Comparison of ENCODE assay signal across 8 mouse cellular contexts in the genomic region with DNA sequence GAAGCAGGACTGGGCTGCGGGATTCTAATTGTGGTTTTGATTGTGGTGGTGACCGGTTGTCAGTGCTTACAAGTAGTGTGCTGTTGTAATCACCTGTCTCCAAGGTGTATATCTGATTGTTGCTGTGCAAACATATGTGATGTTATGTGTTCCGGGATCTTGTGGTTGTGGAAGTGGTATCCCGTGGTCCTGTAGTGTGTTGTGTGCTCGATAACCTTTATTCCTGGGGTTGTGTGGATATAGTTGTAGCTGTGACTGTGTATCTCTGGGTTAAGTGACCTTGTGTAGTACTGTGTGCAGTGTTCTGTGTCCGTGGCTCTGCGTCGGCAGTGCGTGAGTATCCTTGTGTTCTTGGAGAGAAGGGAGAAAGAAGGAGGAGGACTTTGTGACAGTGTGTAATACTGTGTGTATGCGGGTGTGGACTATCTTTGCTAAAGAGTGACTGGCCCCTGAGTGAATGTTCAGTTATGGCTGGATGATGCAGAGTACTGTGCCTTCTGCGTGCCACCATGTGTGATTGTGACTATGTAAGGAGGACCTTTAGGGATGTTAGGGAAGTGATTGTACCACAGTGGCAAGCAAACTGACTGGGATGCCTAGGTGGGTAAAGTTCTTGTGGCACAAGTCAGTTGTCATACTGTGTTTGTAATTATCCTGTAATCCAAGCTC. TPM values are rescaled to one million over a fixed set of nuclear protein-coding genes. Genes with fewer than 3 reads are reported as not detected.
DNase-seq lines count a peak whose midpoint lies in the region; ATAC-seq and TF ChIP-seq lines count a peak whose summit lies in the region.

No protein-coding gene starts in this region.

- no peak overlapping the region; the same call in 1 of the 2 replicates for H3K27ac ChIP-seq in lung, embryonic 16.5 days (ENCODE audit: low read length)
- H3K27ac ChIP-seq in limb, embryonic 12.5 days = no peak overlapping the region
- H3K27ac ChIP-seq in small intestine, adult 2 months (ENCODE audit: insufficient read depth, low read depth, low read length) = peak overlapping the region; percentile 86

- TF ChIP-seq CTCF in small intestine, adult 2 months (IDR thresholded peaks at IDR 0.05; ENCODE audit: extremely low read depth, insufficient read length, insufficient replicate concordance, low read depth, low read length) = no peak

- peaks cover 8% of the 10 kb centered on the region; the same call in 1 of the 2 replicates for H3K4me1 ChIP-seq in lung, embryonic 16.5 days (replicated peaks; ENCODE audit: control insufficient read depth, insufficient read depth, low read length)
- H3K4me1 ChIP-seq in limb, embryonic 12.5 days (replicated peaks) = peaks cover 9% of the 10 kb centered on the region
- H3K4me1 ChIP-seq in small intestine, adult 2 months (ENCODE audit: control insufficient read depth, insufficient read depth, insufficient read length, low read length) = no peaks in the 10 kb centered on the region

- H3K36me3 ChIP-seq in lung, embryonic 16.5 days (ENCODE audit: control insufficient read depth, insufficient read depth, low read length) = peaks cover 19% of the 10 kb centered on the region
- peaks cover 34% of the 10 kb centered on the region for H3K36me3 ChIP-seq in limb, embryonic 12.5 days
- no peaks in the 10 kb centered on the region for H3K36me3 ChIP-seq in small intestine, adult 2 months (ENCODE audit: control insufficient read depth, insufficient read depth, low read length)

- no peaks in the 10 kb centered on the region for H3K27me3 ChIP-seq in lung, embryonic 16.5 days (ENCODE audit: control insufficient read depth, insufficient read depth, low read depth, low read length)
- no peaks in the 10 kb centered on the region for H3K27me3 ChIP-seq in limb, embryonic 12.5 days
- no peaks in the 10 kb centered on the region for H3K27me3 ChIP-seq in small intestine, adult 2 months (ENCODE audit: control insufficient read depth, insufficient read depth, low read length)

- WGBS in lung, embryonic 16.5 days = 13% methylated on average over 11 of the region's 11 CpGs
- 26% methylated on average over 11 of the region's 11 CpGs for WGBS in limb, embryonic 12.5 days
- 5% methylated on average over 11 of the region's 11 CpGs for WGBS in small intestine, adult 2 months

- TF ChIP-seq POLR2A in small intestine, adult 2 months (IDR thresholded peaks at IDR 0.05; ENCODE audit: low read depth, low read length) = no peak

- peaks cover 18% of the 10 kb centered on the region for H3K9me3 ChIP-seq in lung, embryonic 16.5 days (ENCODE audit: control insufficient read depth, low read length)
- peaks cover 25% of the 10 kb centered on the region for H3K9me3 ChIP-seq in limb, embryonic 12.5 days

- H3K4me2 ChIP-seq in lung, embryonic 16.5 days (ENCODE audit: low read depth, low read length) = peak overlapping the region; percentile 87
- H3K4me2 ChIP-seq in limb, embryonic 12.5 days = peak overlapping the region; percentile 65

- ATAC-seq in lung, embryonic 16.5 days (ENCODE audit: low read depth) = peak; percentile 21; the same call in 1 of the 2 replicates
- ATAC-seq in erythroblast, adult 5-6 weeks (replicated peaks; ENCODE audit: low FRiP score, poor library complexity, severe bottlenecking) = peak; percentile 23
- no peak; the same call in 1 of the 2 replicates for ATAC-seq in limb, embryonic 12.5 days (ENCODE audit: insufficient number of reproducible peaks, insufficient read depth, low FRiP score, low TSS enrichment, low read depth)

- H3K9ac ChIP-seq in lung, embryonic 16.5 days (ENCODE audit: low read length) = peak overlapping the region; percentile 92
- peak overlapping the region; percentile 84 for H3K9ac ChIP-seq in limb, embryonic 12.5 days (replicated peaks)

- peak overlapping the region; percentile 78 for H3K4me3 ChIP-seq in lung, embryonic 16.5 days (ENCODE audit: low read length)
- peak overlapping the region; percentile 66 for H3K4me3 ChIP-seq in limb, embryonic 12.5 days (replicated peaks)
- peak overlapping the region; percentile 68 for H3K4me3 ChIP-seq in small intestine, adult 2 months (ENCODE audit: low read depth, low read length)

- no peak for DNase-seq in lung, postnatal 10 days
- DNase-seq in right cerebral cortex, postnatal 36 days (ENCODE audit: low spot score in 2 of 2) = no peak
- no peak for DNase-seq in layer of hippocampus, adult 9-10 months (ENCODE audit: low spot score)
- DNase-seq in adrenal gland, adult 2 months = no peak

RNA-seq across cellular contexts. Expression of a gene that starts 0.9 kb away (rescaled TPM):
- polyA plus RNA-seq in lung, embryonic 16.5 days (2015; fragmentation: Nextera tagmentation; extraction: Ambion mirVana) = 13.7 and 14.8 TPM in 2 replicates
- total RNA-seq in erythroblast, adult 5-6 weeks (2015; ENCODE audit: low replicate concordance) = 21.5 and 34.4 TPM in 2 replicates
- 30.3 and 56.9 TPM in 2 replicates for total RNA-seq in erythroblast, adult 5-6 weeks (2017; ENCODE audit: low replicate concordance)
- polyA plus RNA-seq in limb, embryonic 12.5 days (2016; fragmentation: Nextera tagmentation; extraction: Ambion mirVana) = 19.1 and 23.0 TPM in 2 replicates
- polyA plus RNA-seq in small intestine, adult 2 months (2012; rRNA removed) = 2.6 and 3.0 TPM in 2 replicates
- 10 to 100 TPM; 45.7 to 52.1 TPM for total RNA-seq in adrenal gland, adult 2 months (2021)
- 2.2 and 2.5 TPM in 2 replicates for polyA plus RNA-seq in adrenal gland, adult 2 months (2012; rRNA removed)

RNA-seq across cellular contexts. Expression of a gene that starts 13.5 kb away (rescaled TPM):
- polyA plus RNA-seq in lung, embryonic 16.5 days (2015; fragmentation: Nextera tagmentation; extraction: Ambion mirVana) = 17.1 and 20.2 TPM in 2 replicates
- not detected in 2 replicates for total RNA-seq in erythroblast, adult 5-6 weeks (2015; ENCODE audit: low replicate concordance)
- not detected in 2 replicates for total RNA-seq in erythroblast, adult 5-6 weeks (2017; ENCODE audit: low replicate concordance)
- polyA plus RNA-seq in limb, embryonic 12.5 days (2016; fragmentation: Nextera tagmentation; extraction: Ambion mirVana) = 2.4 and 2.9 TPM in 2 replicates
- polyA plus RNA-seq in small intestine, adult 2 months (2012; rRNA removed) = 47.5 and 165 TPM in 2 replicates
- total RNA-seq in adrenal gland, adult 2 months (2021) = 100 to 1,000 TPM; 353 to 482 TPM
- polyA plus RNA-seq in adrenal gland, adult 2 months (2012; rRNA removed) = 27.2 and 28.9 TPM in 2 replicates

RNA-seq across cellular contexts. Expression of a gene that starts 28.2 kb away (rescaled TPM):
- polyA plus RNA-seq in lung, embryonic 16.5 days (2015; fragmentation: Nextera tagmentation; extraction: Ambion mirVana) = 91.2 and 99.5 TPM in 2 replicates
- 121 and 178 TPM in 2 replicates for total RNA-seq in erythroblast, adult 5-6 weeks (2015; ENCODE audit: low replicate concordance)
- 60.6 and 91.3 TPM in 2 replicates for total RNA-seq in erythroblast, adult 5-6 weeks (2017; ENCODE audit: low replicate concordance)
- polyA plus RNA-seq in limb, embryonic 12.5 days (2016; fragmentation: Nextera tagmentation; extraction: Ambion mirVana) = 75.6 and 77.9 TPM in 2 replicates
- 351 and 819 TPM in 2 replicates for polyA plus RNA-seq in small intestine, adult 2 months (2012; rRNA removed)
- total RNA-seq in adrenal gland, adult 2 months (2021) = 100 to 1,000 TPM; 629 to 666 TPM
- polyA plus RNA-seq in adrenal gland, adult 2 months (2012; rRNA removed) = 1,680 and 2,038 TPM in 2 replicates

RNA-seq across cellular contexts. Expression of a gene that starts 48.7 kb away (rescaled TPM):
- 11.6 and 14.3 TPM in 2 replicates for polyA plus RNA-seq in lung, embryonic 16.5 days (2015; fragmentation: Nextera tagmentation; extraction: Ambion mirVana)
- 0.63 and 1.2 TPM in 2 replicates for total RNA-seq in erythroblast, adult 5-6 weeks (2015; ENCODE audit: low replicate concordance)
- total RNA-seq in erythroblast, adult 5-6 weeks (2017; ENCODE audit: low replicate concordance) = 1.3 and 3.3 TPM in 2 replicates
- 11.8 and 16.7 TPM in 2 replicates for polyA plus RNA-seq in limb, embryonic 12.5 days (2016; fragmentation: Nextera tagmentation; extraction: Ambion mirVana)
- 0.06 and 0.19 TPM in 2 replicates for polyA plus RNA-seq in small intestine, adult 2 months (2012; rRNA removed)
- total RNA-seq in adrenal gland, adult 2 months (2021) = 1 to 10 TPM; 2.5 to 4.2 TPM
- polyA plus RNA-seq in adrenal gland, adult 2 months (2012; rRNA removed) = 0.07 and 0.44 TPM in 2 replicates
